8 mouse cellular contexts compared by ENCODE assay signal in the genomic region with DNA sequence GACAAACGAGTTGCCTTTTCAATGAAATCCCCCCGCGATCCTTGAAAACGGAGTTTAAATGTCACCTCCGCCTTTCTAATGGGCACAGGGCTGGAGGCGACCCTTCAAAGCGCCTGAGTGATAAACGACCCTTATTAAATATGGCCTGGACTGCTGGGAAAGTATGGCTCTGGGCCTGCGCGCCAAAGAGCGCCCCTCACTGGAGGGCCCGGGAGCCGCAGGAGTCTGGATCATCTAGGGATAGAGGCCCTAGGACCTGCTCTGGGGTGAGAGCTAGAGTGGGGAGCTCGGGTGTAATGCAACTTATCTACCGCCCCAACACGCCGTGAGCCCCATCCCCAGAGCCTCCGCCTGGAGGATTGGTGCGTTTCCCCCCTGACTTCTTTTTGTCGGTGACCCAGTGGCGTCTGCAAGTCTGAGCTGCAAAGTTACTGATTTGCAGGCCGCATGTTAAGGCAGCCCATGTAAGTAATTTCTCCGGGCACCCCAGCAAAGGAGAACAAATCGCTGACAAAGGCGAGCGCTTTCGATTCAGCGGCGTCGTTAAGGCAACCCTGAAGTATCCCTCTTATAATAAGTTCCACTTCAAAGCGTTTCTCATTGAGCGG. TPM values are rescaled to one million over a fixed set of nuclear protein-coding genes. Genes with fewer than 3 reads are reported as not detected.
DNase-seq lines count a peak whose midpoint lies in the region; ATAC-seq and TF ChIP-seq lines count a peak whose summit lies in the region.

No protein-coding gene starts in this region.

- H3K9ac ChIP-seq in forebrain, embryonic 16.5 days (replicated peaks; ENCODE audit: low read depth, low read length) = no peak overlapping the region
- peak overlapping the region; percentile 9; the same call in 1 of the 2 replicates for H3K9ac ChIP-seq in limb, embryonic 11.5 days (ENCODE audit: low read length)
- H3K9ac ChIP-seq in neural tube, embryonic 12.5 days = no peak overlapping the region

- peak overlapping the region; percentile 52 for H3K4me2 ChIP-seq in forebrain, embryonic 16.5 days (ENCODE audit: low read length)
- H3K4me2 ChIP-seq in limb, embryonic 11.5 days (ENCODE audit: low read depth, severe bottlenecking) = peak overlapping the region; percentile 49
- peak overlapping the region; percentile 48 for H3K4me2 ChIP-seq in neural tube, embryonic 12.5 days (replicated peaks)

- no peaks in the 10 kb centered on the region for H3K36me3 ChIP-seq in kidney, adult 2 months (ENCODE audit: control insufficient read depth, insufficient read depth, low read length)
- H3K36me3 ChIP-seq in forebrain, embryonic 16.5 days (ENCODE audit: control insufficient read depth, insufficient read depth) = no peaks in the 10 kb centered on the region
- no peaks in the 10 kb centered on the region for H3K36me3 ChIP-seq in limb, embryonic 11.5 days (ENCODE audit: control insufficient read depth, insufficient read depth, low read length)
- no peaks in the 10 kb centered on the region for H3K36me3 ChIP-seq in neural tube, embryonic 12.5 days

- no peak overlapping the region for H3K27ac ChIP-seq in kidney, adult 2 months (ENCODE audit: insufficient read depth, low read depth, low read length)
- H3K27ac ChIP-seq in forebrain, embryonic 16.5 days (ENCODE audit: low read length) = peak overlapping the region; percentile 2
- H3K27ac ChIP-seq in limb, embryonic 11.5 days (replicated peaks; ENCODE audit: low read depth, low read length) = peak overlapping the region; percentile 56
- H3K27ac ChIP-seq in neural tube, embryonic 12.5 days = no peak overlapping the region

- no peak for TF ChIP-seq CTCF in kidney, adult 2 months (conservative IDR thresholded peaks at IDR 0.05; ENCODE audit: insufficient read depth, insufficient read length, low read depth, low read length)

- peak; percentile 59 for DNase-seq in kidney, adult 9 months
- DNase-seq in kidney, adult 2 months = no peak
- DNase-seq in cerebellum, adult 18-20 months = peak; percentile 47 to 68
- DNase-seq in limb, embryonic 11.5 days (ENCODE audit: low spot score) = peak; percentile 85
- DNase-seq in urinary bladder, postnatal 10 days (ENCODE audit: low spot score) = no peak

- peaks cover 6% of the 10 kb centered on the region for H3K27me3 ChIP-seq in kidney, adult 2 months (replicated peaks; ENCODE audit: control insufficient read depth, insufficient read depth, low read length)
- H3K27me3 ChIP-seq in forebrain, embryonic 16.5 days (replicated peaks; ENCODE audit: control insufficient read depth, insufficient read depth, low read length) = peaks cover 32% of the 10 kb centered on the region
- 0 out of 2 replicates have a peak, but pooled peaks cover 6% of the 10 kb centered on the region for H3K27me3 ChIP-seq in limb, embryonic 11.5 days (ENCODE audit: control insufficient read depth, insufficient read depth, low read length)
- peaks cover 47% of the 10 kb centered on the region for H3K27me3 ChIP-seq in neural tube, embryonic 12.5 days (replicated peaks)

- no peaks in the 10 kb centered on the region for H3K4me1 ChIP-seq in kidney, adult 2 months (ENCODE audit: control insufficient read depth, insufficient read depth, low read length)
- peaks cover 37% of the 10 kb centered on the region for H3K4me1 ChIP-seq in forebrain, embryonic 16.5 days (replicated peaks; ENCODE audit: control insufficient read depth, insufficient read depth, low read length)
- peaks cover 29% of the 10 kb centered on the region for H3K4me1 ChIP-seq in limb, embryonic 11.5 days (ENCODE audit: control insufficient read depth, insufficient read depth, low read length)
- H3K4me1 ChIP-seq in neural tube, embryonic 12.5 days = peaks cover 49% of the 10 kb centered on the region

- ATAC-seq in forebrain, embryonic 16.5 days = peak; percentile 72
- ATAC-seq in limb, embryonic 11.5 days (ENCODE audit: insufficient number of reproducible peaks, low FRiP score, low TSS enrichment, low read depth) = peak; percentile 78
- ATAC-seq in neural tube, embryonic 12.5 days (ENCODE audit: low FRiP score, low read depth) = peak; percentile 79
- ATAC-seq in inflammation-experienced regulatory T-cells, adult 6 months = no peak

- no peak overlapping the region for H3K4me3 ChIP-seq in kidney, adult 2 months (ENCODE audit: insufficient read depth, low read depth, low read length)
- H3K4me3 ChIP-seq in forebrain, embryonic 16.5 days (replicated peaks; ENCODE audit: low read length) = peak overlapping the region; percentile 20
- H3K4me3 ChIP-seq in limb, embryonic 11.5 days (ENCODE audit: low read depth, low read length) = 0 out of 2 replicates have a peak overlapping the region, but pooled peaks have one; percentile 2
- no peak overlapping the region for H3K4me3 ChIP-seq in neural tube, embryonic 12.5 days

- TF ChIP-seq POLR2A in kidney, adult 2 months (IDR thresholded peaks at IDR 0.05; ENCODE audit: low read depth, low read length) = no peak

- WGBS in kidney, adult 2 months = 12% methylated on average over 32 of the region's 32 CpGs
- WGBS in forebrain, embryonic 16.5 days = under 1% methylated on average over 32 of the region's 32 CpGs
- 2% methylated on average over 32 of the region's 32 CpGs for WGBS in limb, embryonic 11.5 days
- WGBS in neural tube, embryonic 12.5 days = 3% methylated on average over 32 of the region's 32 CpGs

- H3K9me3 ChIP-seq in forebrain, embryonic 16.5 days (ENCODE audit: control insufficient read depth, low read length) = no peaks in the 10 kb centered on the region
- no peaks in the 10 kb centered on the region for H3K9me3 ChIP-seq in limb, embryonic 11.5 days (ENCODE audit: control insufficient read depth, low read length)
- no peaks in the 10 kb centered on the region for H3K9me3 ChIP-seq in neural tube, embryonic 12.5 days

RNA-seq across cellular contexts. Expression of a gene that starts 2.6 kb away (rescaled TPM):
- not detected in 2 replicates for polyA plus RNA-seq in kidney, adult 2 months (2012; rRNA removed)
- 0.40 and 0.47 TPM in 2 replicates for polyA plus RNA-seq in forebrain, embryonic 16.5 days (2015; fragmentation: Nextera tagmentation; extraction: Ambion mirVana)
- polyA plus RNA-seq in limb, embryonic 11.5 days (2014; fragmentation: Nextera tagmentation; extraction: Ambion mirVana) = 0.24 and 0.33 TPM in 2 replicates
- polyA plus RNA-seq in neural tube, embryonic 12.5 days (2016; fragmentation: Nextera tagmentation; extraction: Ambion mirVana) = 1.3 TPM in 2 replicates
- polyA plus RNA-seq in inflammation-experienced regulatory T-cells, adult 6 months (2017; shearing (Covaris generic)) = not detected

RNA-seq across cellular contexts. Expression of a gene that starts 12.0 kb away (rescaled TPM):
- not detected in 2 replicates for polyA plus RNA-seq in kidney, adult 2 months (2012; rRNA removed)
- polyA plus RNA-seq in forebrain, embryonic 16.5 days (2015; fragmentation: Nextera tagmentation; extraction: Ambion mirVana) = 5.5 and 8.7 TPM in 2 replicates
- polyA plus RNA-seq in limb, embryonic 11.5 days (2014; fragmentation: Nextera tagmentation; extraction: Ambion mirVana) = 11.3 and 12.5 TPM in 2 replicates
- 11.3 and 14.3 TPM in 2 replicates for polyA plus RNA-seq in neural tube, embryonic 12.5 days (2016; fragmentation: Nextera tagmentation; extraction: Ambion mirVana)
- polyA plus RNA-seq in inflammation-experienced regulatory T-cells, adult 6 months (2017; shearing (Covaris generic)) = under 1 TPM in 1 of 3 experiments, not detected in 2; 0.27 TPM

RNA-seq across cellular contexts. Expression of a gene that starts 21.7 kb away (rescaled TPM):
- not detected in 2 replicates for polyA plus RNA-seq in kidney, adult 2 months (2012; rRNA removed)
- polyA plus RNA-seq in forebrain, embryonic 16.5 days (2015; fragmentation: Nextera tagmentation; extraction: Ambion mirVana) = 4.4 and 5.6 TPM in 2 replicates
- polyA plus RNA-seq in limb, embryonic 11.5 days (2014; fragmentation: Nextera tagmentation; extraction: Ambion mirVana) = 5.1 and 5.6 TPM in 2 replicates
- polyA plus RNA-seq in neural tube, embryonic 12.5 days (2016; fragmentation: Nextera tagmentation; extraction: Ambion mirVana) = 11.6 and 13.4 TPM in 2 replicates
- polyA plus RNA-seq in inflammation-experienced regulatory T-cells, adult 6 months (2017; shearing (Covaris generic)) = not detected

RNA-seq across cellular contexts. Expression of a gene that starts 36.9 kb away (rescaled TPM):
- polyA plus RNA-seq in kidney, adult 2 months (2012; rRNA removed) = not detected in 2 replicates
- 0.16 and 0.41 TPM in 2 replicates for polyA plus RNA-seq in forebrain, embryonic 16.5 days (2015; fragmentation: Nextera tagmentation; extraction: Ambion mirVana)
- polyA plus RNA-seq in limb, embryonic 11.5 days (2014; fragmentation: Nextera tagmentation; extraction: Ambion mirVana) = 0.16 and 0.19 TPM in 2 replicates
- 0.57 and 0.68 TPM in 2 replicates for polyA plus RNA-seq in neural tube, embryonic 12.5 days (2016; fragmentation: Nextera tagmentation; extraction: Ambion mirVana)
- polyA plus RNA-seq in inflammation-experienced regulatory T-cells, adult 6 months (2017; shearing (Covaris generic)) = under 1 TPM in 1 of 3 experiments, not detected in 2; 0.36 TPM

Comparison
In these comparisons a context has a peak if more than half of its experiments do, and no peak if none do; other contexts are left out.
1. DNase-seq: peak in kidney, adult 9 months (single experiment), cerebellum, adult 18-20 months (2 of 2) and limb, embryonic 11.5 days (single experiment); none in kidney, adult 2 months (single experiment) and urinary bladder, postnatal 10 days (single experiment).
2. H3K27ac ChIP-seq: peak in forebrain, embryonic 16.5 days (single experiment) and limb, embryonic 11.5 days (single experiment); none in kidney, adult 2 months (single experiment) and neural tube, embryonic 12.5 days (single experiment).
3. H3K4me3 ChIP-seq: peak in forebrain, embryonic 16.5 days (single experiment) and limb, embryonic 11.5 days (single experiment); none in kidney, adult 2 months (single experiment) and neural tube, embryonic 12.5 days (single experiment).
4. Peak in every context shown above with its lines, with median percentiles within 50 percentile points of each other: H3K4me2 ChIP-seq.